Mouse (Mus musculus): Measurements from ENCODE around the gene Gnl3l.

The Gnl3l gene

DNA sequence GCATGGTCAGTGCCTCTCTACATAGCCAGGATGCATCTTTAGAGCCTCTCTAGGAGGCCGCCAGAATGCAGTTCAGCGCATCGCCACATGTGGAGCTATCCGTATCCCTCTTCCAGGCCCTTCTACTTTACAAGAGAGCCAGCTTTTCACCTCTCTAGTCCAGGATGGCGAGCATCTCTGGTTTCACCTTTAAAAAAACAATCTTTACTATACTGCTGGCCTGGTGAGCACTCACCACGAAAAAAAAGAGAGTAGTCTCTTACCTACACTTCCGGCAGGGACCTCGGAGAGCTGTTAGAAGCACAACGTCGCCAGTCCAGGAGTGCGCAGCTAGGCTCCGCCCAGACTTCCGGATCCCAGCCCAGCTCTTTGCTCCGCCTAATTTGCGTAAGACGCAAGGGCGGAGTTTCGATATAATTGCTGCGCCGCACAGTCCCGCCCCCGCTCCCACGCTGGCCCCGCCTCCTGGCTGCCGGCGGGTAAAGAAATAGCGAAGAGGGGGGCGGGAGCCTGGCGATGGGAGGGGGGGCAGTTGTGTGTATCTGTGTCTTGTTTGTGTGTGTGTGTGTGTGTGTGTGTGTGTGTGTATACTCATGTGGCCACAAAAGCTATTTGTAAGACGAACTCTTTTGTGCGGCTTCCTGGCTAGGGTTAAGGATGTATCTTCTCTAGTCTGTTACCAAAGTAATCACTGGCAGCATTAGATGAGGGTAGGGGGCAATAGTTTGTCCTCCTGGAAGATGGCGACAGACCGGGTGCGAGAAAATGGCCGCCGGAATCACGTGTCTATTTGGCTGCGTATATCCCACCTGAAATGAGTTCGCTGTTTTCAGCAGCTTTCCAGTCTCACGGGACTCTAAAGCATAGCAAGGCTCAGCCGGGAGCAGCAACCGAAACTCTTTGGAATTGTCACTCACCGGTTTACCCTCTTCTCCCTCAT, at the start of gene Gnl3l:
TSS of gene Gnl3l (minus strand) at position 385 of the 940 bp plus-strand sequence.
- peak; percentile 82 for DNase-seq

DNA sequence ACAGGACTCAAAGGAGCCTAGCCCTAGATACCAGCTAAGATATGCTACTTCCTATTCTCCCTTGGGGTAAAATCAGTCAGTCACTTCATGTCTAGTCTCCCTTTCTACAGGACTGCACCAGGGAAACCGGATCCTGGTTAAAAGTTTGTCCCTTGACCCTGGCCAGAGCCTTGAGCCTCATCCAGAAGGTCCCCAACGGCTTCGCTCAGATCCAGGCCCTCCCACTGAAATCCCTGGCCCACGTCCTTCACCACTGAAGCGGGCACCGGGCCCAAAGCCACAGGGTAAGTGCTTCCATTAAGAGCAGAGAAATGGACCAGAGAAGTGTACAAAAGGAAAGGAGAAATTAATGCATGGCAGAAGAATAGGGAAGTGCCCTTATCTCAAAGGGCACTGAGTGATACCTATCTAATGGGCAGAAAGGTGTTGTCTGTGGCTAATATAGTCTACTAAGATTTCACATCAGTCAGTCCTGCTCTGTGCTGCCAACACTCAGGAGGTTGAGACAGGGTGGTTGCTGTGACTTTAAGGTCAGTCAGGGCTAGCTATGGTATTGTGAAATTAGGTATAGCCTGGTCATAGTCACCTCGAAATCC, 49.0 kb upstream of the Gnl3l start:
- no peak for DNase-seq

DNA sequence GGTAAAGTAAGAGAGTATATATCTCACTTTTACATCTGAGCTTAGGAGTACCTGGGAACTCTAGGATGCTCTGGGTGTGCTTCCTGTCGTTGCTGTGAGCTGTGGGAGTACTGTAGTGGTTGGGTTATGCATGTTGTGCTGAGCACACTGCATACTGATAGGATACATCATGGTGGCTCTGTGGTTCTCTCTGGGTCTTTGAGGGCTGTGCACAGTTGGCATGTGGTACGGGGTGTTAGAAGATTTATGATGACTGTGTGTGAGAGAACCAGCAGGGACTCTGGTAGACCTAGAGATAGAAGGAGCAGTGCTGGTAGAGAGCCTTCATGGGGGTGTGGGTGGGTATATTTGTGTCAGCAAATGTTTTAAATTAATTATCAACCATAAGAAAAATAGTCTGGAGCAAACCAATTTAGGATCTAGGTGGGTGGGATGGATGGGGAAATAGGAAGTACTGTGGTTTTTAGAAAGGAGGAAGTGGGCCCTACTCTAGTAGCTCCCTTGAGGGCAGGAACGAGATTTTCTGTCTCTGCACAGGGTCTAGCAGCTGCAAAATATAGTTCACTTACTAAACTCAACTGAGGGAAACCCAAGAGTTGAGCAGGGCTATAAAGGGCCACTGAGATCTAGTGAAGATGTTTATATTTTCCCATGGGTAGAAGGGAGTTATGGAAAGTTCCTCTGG, 44.6 kb upstream of the Gnl3l start:
- DNase-seq, result no peak

DNA sequence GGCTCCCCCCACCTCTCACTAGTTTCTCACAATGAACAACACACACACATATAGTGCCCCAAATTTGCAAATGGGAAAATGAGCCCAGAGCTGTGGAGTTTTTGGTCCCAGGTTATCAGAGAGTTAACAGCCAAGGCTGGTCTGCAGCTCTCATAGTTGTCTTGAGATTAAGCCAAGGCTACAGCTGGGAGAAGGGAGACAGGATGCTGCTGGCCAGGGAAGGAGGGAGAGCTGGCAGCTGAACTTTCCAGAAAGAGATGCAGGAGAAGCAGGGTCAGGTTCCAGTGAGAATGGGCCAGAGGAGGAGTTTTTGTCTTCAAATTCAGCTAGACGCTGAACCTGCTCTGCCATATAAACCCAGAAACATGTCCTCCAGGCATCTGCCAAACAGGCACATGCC, 42.2 kb upstream of the Gnl3l start:
- no peak for DNase-seq

DNA sequence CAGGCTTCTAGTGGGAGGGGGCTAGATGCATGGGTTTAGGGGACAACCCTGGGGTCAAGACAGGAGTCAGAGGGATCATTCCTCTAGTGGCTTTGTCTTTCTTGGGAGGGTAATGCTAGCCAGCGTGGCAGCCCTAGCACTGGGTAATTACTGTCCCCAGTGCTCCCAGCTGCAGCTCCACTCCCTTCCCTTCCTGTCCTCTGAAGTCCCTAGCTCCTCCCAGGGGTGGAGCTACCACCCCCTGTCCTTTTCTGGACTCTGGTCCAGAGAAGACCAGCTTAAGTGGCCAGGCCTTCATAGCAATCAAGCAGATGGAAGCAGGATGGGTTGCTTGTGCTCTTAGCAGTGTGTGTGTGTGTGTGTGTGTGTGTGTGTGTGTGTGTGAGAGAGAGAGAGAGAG, 38.4 kb upstream of the Gnl3l start:
- no peak for DNase-seq

DNA sequence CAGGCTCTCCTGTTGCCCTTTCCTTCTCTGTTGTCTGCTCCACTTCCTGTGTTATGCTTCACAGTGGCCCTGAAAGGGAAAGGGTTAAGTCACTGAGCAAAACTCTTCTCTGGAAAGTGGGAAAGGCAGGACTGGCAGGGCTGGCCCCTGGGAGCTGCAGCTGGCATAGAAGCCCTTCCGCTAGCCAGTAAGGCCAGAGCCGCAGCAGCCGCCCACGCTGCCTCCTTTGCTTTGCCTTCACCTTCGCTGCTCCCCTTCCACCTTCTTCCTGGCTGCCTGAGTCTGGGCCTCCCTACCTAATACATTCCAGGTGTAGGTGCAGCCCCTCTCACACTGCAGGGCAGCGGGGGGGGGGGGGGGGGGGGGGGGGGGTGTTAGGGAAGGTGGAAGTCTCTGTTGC, 37.4 kb upstream of the Gnl3l start:
- DNase-seq, result no peak

DNA sequence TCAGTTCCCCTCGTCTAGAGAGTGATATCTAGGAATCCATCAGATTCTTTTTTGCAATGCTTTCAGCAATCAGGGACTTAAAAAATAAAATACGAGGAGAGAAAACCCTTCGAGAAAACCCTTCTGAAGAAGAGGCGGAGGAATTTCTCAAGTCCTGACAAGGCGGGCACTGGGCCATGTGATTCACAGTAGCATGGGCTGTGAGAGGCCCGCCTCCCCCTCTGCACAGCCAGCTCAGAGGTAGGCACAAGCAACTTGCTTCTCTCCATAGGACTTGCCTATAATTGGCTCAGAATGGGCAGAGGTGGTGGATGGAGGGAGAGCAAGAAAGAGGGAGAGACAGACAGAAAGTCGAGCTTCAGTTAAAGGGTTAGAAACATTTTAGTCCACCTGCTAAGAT, 33.2 kb upstream of the Gnl3l start:
- no peak for DNase-seq

DNA sequence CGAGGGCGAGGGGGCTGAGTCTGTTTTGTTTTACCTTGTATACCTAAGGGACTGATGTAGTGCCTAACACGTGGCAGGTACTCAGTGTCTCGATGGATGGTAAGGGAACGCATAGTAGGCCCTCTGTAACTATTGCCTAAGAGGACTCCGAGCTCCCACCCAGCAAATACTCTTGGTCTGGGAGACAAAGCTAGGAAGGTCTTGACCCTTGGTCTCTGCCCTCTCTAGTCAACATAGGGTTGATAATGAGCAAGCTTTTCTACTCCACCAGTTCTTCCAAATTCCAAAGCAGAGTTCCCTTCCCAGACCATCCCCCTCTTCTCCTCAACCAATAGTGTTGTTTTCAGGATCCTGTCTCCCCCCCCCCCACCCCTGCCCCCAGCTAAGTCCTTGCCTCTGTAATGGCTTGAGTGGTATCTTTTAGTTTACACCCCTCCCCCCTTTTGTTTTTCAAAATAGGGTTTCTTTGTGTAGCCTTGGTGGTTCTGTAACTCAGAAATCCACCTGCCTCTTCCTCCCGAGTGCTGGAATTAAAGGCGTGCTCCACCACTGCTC, 32.6 kb upstream of the Gnl3l start:
- no peak for DNase-seq

DNA sequence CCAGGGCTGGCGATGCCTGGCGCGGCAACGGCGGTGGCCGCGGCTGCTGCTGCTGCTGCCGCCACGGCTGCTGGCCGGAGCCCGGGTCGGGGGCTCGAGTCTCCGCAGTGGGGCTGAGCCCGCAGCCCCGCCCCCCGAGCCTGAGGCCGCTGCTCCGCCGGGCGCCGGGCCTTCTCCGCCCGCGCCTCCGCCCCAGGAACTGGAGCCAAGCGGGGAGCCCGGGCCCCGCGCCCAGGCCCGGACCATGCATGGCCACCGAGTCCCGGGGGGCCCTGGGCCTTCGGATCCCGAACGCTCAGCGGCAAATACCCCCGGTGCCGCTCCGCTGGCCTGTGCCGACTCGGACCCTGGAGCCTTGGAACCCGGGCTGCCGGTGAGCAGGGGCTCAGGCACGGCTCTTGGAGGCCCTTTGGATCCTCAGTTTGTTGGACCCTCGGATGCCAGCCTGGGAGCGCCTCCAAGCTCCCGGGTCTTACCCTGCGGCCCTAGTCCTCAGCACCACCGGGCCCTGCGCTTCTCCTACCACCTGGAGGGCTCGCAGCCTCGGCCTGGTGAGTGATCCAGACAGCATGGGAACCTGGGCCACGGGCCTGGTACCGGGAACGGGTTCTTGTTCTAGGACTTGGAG, 30.4 kb upstream of the Gnl3l start:
- DNase-seq, result peak in 1 of 2 experiments; percentile 2

DNA sequence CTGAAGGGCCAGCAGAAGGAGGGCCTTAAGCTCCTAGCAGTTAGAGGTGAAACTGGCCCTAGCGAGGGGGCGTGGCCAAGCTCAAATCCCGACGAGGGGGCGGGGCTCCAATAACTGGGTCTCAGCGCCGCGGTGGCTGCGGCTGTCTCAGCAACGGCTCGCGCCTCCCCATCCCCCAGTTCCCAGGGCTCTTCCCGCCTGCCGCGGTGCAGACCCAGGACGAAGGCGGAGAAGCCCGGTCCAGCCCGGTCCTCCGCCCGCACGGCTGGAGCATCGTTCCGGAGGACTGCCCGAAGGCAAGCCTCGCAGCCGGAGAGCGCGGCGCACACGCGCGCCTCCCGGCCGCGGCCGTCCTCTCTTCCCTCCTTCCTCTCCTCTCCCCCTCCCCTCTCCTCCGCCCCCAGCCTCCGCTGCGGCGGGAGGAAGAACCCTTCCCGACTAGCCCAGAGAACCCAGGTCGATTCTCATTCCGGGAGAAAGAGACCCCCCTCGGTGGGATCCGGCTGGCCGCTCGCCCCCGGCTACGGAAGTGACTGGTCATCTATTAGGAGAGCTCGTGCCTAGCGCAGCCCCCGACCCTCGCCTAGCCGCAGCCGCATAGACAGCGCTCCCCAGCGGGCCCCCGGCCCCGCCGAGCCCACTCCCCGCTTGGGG, 29.8 kb upstream of the Gnl3l start:
- DNase-seq, result peak; percentile 34 to 46

DNA sequence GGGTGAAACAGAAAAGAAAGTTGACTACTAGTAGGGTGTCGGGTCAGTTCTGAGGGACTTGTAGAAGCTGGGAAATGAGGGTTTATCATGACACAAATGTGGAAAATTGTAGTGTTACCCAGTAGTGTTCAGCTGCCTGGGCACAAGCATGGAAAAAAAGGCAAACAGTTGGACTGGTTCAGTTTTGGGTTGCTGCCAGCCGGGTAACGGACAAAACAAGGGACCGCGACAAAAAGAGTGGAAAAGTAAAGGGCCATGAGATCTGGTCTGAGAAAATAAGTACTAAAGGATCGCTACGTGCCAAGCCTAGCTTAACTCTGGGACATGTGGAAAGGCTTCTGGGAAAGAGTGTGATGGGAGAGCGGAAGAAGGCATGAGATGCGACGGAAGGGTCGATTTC, 29.2 kb upstream of the Gnl3l start:
- DNase-seq, result no peak

DNA sequence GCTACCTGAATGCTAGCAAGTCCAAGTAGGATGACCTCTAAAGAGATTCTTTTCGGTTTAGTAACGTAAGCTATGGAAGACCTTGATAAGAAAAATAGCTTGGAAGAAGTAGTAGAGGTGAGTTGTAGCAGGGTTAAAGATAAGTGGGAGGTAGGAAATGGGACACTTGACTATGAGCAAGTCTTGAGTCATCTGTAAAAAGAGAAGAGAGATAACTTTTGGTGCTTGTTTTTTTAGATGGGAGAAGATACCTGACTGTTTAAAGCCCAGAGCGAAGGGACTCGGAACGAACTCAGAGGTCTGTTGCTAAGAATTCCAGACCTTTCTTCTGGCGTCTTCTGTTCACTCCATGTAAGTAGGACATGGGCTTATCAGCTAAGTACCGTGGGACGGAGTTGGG, 28.7 kb upstream of the Gnl3l start, which contains the start of gene Fgd1:
TSS of gene Fgd1 (plus strand) at position 301 of the 400 bp plus-strand sequence.
- no peak for DNase-seq

DNA sequence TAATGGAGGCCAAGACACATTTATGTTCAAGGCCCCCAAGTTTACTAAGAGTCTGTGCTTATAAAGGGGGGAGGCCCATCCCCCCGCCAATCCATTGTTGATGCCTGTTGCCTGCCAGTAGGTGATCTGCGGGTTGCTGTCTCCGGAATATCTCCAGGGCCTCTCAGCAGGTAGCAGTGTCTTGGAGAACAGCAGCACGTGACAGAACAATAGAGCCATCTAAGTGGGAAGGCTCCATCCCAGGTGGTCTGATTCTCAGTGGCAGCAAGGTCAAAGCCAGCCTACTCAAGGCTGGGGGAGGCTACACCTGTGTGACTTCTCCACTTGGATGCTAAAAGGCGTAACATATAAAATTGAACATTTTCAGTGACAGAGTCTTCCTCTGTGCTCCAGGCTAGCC, 24.1 kb upstream of the Gnl3l start:
- no peak for DNase-seq

DNA sequence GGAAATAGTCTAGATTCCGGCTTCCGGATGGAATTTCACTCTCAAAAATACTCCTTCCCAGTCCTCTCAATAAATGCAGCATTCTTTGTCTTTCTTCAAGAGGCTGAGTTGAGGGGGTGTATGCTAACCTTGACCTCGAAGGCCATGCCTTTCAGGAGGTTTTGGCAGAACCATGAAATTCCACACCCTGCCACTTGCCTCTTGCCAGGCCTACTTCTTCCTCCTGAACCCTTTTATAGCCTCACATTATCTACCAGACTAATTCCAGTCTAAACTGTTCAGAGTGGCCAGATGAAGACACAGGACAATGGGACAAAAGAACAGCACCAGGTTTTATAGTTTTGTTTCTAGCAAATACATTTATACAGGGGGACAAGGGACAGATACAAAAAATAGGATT, 14.3 kb upstream of the Gnl3l start:
- DNase-seq, result no peak

DNA sequence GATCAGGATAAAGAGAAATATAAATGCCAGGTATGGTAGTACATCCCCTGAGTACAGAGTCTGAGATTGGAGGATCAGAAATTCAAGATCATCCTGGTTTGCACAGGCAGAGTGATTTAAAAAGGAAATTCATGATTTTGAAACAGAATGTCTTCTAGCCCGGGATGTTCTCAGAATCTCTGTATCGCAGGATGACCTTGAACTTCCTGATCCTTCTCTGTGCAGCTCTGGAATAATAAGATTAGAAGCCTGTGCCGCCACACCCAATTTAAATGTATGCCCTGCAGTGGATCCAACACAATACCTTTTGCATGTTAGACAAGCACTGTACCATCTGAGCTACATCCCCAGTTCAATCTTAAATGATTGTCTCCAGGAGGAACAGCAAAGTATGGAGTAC, 1.7 kb upstream of the Gnl3l start:
- DNase-seq, result no peak

DNA sequence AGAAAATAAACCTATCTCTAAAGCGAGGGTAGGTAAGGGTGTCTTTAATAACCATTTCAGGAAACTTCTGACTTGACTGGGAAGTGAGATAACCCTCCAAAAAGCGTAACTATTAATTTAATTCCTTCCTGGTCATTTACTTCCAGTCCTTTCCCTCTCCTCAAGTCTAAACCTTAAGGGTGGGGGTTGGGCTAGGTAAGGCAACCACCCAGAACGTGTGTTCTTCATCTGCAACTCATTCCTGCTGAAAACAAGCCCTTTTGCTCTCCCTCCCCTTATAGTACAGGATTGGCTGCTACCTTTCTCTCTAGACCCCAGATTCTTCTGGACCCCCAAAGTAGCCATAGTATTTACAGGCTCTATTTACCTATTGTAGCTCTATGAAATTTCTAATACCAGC, 775 bp upstream of the Gnl3l start:
- DNase-seq, result no peak

DNA sequence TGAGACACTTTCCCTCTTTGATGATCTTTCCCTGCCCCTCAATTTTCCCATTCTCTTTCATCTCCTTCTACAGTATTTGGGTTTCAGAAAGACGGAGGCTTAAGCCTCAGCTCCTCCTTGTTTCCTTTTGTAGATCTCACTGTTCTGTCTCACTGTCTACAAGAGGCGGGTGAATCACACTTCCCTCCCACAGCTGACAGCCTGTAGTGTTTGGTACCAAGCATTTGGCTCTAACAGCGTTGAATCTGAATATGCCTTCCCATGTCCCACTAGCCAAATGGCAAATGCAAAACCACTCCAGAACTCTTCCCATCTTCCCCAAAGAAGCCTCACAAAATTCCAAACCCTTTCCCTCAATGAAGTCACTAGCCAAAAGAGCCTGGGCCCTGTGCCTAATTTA, 20.3 kb downstream of the Gnl3l start:
- no peak for DNase-seq

DNA sequence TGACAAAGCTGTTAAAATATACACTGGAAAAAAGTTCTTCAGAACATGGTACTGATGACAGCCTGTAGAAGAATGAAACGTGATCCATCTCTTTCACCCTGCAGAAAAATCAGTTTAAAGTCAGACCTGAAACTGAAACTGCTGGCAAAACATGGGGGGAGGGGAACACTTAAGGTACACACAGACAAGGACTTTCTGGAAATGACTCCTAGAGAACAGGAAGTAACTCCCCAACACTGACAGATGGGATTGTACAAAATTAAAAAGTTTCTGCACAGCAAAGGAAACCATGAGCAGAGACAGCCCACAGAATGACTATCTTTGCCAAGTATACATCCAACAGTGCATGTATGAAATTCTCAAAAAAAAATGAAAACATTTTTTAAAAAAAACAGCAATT, 35.5 kb downstream of the Gnl3l start:
- no peak for DNase-seq

DNA sequence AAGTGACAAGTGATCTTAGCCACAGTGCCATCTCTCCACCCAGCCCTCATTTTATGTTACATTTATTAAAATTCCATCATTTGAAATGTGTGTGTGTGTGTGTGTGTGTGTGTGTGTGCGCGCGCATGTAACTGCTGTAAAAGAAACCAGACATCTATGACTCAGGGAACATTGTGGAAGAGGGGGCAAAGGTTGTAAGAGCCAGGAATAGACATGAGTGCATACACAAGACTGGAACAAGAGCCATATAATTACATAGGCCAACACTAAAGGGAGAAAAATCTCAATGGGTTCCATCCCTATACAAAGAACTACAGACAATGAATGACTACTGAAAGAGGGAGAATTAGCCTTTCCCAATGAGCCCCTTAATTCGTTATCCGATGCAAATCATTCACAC, 41.7 kb downstream of the Gnl3l start:
- no peak for DNase-seq

DNA sequence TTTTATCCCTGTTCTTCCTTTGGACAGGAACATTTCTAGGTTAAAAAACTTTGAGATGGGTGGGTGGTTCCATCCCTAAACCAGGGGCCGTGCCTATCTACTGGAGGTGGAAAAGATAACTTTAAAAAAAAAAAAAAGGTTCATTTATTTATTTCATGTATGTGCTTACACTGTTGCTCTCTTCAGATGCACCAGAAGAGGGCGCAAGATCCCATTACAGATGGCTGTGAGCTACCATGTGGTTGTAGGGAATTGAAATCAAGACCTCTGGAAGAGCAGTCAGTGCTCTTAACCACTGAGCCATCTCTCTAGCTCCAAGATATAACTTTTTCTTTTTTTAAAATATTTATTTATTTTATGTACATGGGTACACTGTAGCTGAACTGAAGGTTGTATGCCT, 54.1 kb downstream of the Gnl3l start:
- DNase-seq, result no peak

DNA sequence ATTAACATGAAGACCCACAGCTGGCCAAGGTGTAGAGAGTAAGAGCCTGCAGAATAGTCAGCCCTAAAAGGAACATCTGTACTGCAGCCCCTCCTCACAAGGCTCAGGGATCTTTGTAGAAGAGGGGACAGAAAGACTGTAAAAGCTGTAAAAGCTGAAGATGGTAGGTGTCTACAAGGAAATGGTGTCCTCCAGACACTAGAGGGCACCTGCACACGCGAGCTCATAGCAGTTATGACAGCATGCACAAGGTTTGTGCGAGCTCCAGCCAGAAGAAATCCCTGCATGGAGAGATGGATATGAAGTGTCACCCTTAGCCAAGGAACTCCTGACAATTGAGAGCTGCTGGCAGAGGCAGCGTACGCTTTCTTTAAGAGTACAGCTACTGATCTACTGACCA, 56.4 kb downstream of the Gnl3l start:
- no peak for DNase-seq

DNA sequence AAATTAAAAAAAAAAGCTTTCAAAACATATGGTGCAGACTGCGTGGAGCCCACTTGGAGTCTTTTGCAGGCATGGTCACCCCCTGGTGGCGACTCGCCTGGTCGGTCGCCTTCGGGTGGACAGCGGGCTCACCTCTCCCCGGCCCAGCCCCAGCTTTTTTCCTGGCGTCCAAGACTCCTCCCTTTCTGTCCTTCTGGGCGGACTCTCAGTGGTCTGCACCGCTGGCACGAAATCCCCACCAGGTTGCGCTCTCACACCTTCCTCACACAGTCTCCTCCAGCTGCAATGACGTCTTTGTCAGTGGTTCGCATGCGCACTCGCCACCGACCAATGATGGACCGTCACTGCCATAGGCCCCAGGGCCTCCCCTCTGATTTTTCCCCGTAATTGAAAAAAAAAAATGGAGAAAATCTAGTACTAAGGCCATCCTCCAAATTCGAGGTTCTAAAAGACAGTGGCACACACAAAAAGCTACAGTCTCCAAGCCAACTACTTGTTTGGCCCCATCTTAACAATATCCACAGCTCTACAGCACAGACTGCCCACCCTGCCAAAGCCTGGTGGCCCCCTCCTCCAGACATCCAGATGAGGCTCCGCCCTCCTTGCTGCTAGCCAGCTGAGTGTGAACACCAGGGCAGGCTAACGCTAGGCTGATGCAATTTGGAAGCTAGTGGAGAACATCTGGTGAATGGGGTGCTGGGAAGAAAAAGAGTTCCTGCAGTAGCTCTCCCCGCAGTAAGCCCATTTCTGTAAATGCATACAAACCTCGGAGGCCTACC, 60.4 kb downstream of the Gnl3l start:
- peak; percentile 9 to 11 for DNase-seq

Data from spleen, adult 18-20 months (tissue).